Mouse (Mus musculus) thymus, postnatal 0 days (tissue): ENCODE data around the gene Nr0b2. TPM values are rescaled to one million over a fixed set of nuclear protein-coding genes. Genes with fewer than 3 reads are reported as not detected.
A peak's percentile ranks its signal among the peaks of the same experiment; 100 is the strongest.
"Not testable (repeated sequence)": the region's sequence is repeated elsewhere in the genome, so short reads cannot be mapped to it uniquely, and the experiment has no call there.

Experiments used
- DNase-seq: peaks from one replicate; pipeline ENCODE4 v3.0.0-alpha.2; 2015; ENCODE audit warnings: low spot score
- polyA plus RNA-seq: library from polyadenylated mRNA; unstranded; fragments of >200 nt; fragmentation: Nextera tagmentation; extraction: Ambion mirVana; gene quantifications from 2 replicates; pipeline ENCODE4 v1.2.1, GENCODE M21; 2015

Gene Nr0b2
- polyA plus RNA-seq, result 0.33 and 0.37 TPM in 2 replicates

DNA sequence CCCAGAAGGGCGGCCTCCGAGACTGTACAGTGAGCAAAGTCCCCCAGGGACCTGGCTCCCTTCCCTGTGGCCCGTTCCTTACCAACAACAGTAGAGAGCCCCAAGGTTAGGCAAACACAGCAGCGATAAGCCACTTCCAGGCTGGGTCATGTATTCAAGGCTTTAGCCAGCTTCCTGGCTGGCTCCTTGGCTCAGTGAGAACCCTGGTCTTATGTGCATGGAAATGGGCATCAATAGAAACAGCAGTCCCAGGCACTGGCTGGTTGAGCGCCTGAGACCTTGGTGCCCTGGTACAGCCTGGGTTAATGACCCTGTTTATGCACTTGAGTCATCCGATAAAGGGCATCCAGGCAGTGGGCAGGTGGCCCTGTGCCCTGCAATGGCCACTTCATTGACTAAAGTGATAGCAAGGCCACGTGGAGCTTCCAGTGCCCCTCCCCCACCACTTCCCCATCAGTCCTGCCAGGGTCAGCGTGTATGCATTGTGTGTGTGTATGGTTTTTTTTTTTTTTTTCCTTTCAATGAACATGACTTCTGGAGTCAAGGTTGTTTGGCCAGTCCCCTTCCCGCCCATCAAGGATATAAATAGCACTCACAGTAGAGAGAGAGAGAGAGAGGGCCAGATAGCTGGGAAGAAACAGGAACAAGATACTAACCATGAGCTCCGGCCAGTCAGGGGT, at the start of gene Nr0b2:
TSS of gene Nr0b2 (plus strand) at position 609 of the 680 bp plus-strand sequence.
- DNase-seq, result no peak

- no peak for DNase-seq
Observed at GRCm38 (mm10) chr4:133504300-133504699, 48.9 kb upstream of the Nr0b2 start.

DNA sequence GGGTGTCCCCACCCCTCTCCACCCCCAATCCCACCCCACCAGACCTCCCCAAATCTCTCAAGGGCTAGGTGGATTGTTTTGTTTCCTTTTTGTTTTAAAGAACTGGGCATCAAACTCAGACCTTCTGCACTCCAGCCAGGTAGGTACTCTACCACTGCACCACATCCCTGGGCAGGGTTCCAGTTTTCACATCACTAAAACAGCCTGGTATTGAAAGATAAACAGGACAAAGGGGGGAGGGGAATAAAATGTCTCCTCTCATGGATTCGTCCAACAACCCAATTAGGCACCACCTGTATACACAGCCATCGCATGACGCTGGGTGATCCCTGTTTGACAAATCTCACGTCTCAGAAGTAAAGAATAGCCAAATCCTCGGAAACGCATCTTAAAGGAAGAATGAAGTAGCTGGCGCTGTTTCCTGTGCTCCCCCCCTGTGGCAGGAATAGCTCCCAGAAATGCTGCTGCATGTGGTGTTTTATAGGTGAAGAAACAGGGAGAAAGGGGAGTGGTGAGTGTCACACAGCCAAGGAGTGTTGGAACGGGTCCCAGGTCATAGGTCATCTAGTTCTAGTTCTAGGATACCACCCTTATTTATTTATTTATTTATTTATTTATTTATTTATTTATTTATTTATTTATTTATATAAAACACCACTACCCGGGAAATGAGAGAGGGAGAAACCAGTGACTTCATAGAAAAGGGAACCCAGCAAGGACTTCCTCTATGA, 48.3 kb upstream of the Nr0b2 start:
- DNase-seq, result no peak

- peak; percentile 88 for DNase-seq
Observed at GRCm38 (mm10) chr4:133506573-133506972, 46.6 kb upstream of the Nr0b2 start.

DNA sequence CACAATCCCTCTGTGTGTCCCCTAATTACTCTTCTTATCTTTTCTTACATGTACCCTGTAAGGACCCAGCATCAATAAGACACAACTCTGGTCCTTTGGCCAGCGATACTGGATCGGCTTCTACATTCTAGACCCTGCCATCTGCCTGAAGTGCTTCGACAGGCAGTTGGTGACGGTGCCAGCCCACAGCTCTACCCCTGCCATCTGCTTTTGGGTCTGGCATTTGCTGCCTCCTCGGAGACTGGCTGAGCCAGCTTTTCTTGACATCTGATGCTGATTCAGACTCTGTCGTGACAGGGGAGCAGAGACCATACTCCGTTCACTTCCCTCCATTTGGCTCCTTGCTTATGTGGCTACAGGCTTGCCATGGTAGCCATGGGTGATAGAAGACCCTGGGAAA, 44.2 kb upstream of the Nr0b2 start:
- DNase-seq, result no peak

DNA sequence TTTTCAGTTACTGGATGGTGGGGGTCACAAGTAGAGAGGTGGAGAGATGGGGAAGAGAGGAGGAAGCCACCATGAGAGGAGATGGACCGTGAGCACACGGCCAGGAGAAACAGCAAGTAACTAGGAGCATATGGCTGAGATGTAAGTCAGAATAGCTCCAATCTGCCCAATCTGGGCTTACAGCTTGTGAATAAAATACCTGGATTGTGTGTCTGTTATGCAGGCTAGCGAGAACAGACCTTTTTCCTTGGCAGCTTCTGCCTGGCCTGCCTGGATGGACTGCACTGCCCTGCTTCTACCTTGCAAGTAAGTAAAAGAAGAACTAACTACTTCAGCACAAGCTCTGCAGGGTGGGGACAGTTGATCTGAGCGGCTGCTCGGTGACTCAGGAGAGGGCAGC, 42.1 kb upstream of the Nr0b2 start:
- no peak for DNase-seq

- DNase-seq, result not testable (repeated sequence)
Observed at GRCm38 (mm10) chr4:133512511-133512910, 40.7 kb upstream of the Nr0b2 start.

GRCm38 (mm10) chr4:133512972-133513371, 40.2 kb upstream of the Nr0b2 start:
- DNase-seq, result peak; percentile 85

DNA sequence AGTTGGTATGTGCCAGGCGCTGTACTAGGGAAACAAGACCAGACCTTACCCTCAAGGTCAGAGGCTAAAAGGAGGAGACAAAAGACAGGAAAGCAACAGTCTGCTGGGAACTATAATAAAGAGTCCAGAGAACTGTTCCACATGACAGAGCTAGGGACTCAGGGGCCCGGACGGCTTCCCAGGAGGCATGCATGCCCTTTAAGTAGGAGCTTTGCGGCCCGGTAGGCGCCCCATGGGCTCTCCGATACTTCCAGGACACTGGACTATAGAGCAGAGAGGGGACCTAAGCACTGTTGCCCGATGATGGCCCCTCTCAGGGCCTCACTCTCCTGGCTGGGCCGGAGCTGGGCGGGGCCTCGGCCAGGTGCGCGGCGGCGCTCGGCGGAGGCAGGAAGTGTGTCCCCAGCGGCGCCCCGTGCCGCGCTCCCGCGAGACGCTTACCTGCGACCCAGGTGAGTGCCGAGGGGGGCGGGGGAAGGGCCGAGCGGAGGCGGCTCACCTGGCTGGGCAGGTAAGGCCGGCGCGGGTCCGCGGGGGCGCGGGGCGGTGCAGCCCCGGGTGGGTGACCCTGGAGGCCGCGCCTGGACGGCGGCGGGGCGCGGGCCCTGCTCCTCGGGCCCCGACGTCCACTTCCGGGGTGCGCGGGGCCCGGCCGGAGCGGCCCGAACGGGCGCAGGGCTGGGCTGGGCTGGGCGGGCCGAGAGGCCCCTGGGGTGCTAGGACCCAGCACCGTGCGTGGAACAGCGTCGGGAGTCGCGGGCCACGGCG, 34.4 kb upstream of the Nr0b2 start, which contains the start of gene Kdf1:
TSS of gene Kdf1 (plus strand) at position 363 of the 768 bp plus-strand sequence.
- DNase-seq, result no peak

- no peak for DNase-seq
Observed at GRCm38 (mm10) chr4:133519369-133519665, 33.9 kb upstream of the Nr0b2 start.

GRCm38 (mm10) chr4:133521502-133521901, 31.7 kb upstream of the Nr0b2 start:
- DNase-seq, result no peak

DNA sequence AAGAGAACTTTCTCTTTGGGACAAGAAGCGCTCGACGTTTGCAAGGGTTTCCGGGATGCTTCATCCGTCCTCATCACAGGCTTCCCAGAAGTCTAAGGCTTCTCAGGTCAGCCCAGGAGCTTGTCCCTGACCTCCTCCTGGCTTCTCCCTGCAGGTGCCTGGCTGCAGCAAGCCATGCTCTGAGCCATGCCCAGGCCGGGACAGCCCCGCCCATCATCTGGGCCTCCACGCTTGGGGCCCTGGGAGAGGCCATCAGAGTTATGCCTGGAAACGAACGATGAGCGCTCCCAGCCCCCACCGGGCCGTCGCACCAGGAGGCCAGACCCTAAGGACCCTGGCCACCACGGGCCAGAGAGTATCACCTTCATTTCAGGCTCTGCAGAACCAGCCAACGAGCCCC, 25.4 kb upstream of the Nr0b2 start:
- DNase-seq, result no peak

DNA sequence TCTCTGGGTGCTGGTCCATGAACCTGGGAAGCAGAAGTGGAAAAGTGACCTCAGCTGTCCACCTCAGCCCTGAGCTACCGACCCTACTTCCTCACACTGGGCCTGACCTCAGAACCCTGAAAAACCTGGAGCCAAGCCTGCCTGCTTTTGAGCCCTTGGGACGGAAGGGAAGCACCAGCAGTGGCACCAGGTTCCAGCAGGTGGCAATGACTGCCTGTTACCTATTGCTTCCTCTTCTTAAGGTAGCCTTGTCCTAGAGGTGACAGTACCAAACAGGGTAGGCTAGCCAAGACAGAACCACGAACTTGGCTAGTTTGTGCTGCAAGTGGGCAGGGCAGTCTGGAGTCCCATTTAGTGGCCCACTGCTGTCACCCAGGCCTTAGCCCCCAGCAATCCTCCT, 20.4 kb upstream of the Nr0b2 start:
- DNase-seq, result no peak

- DNase-seq, result no peak
Observed at GRCm38 (mm10) chr4:133536081-133536480, 17.1 kb upstream of the Nr0b2 start.

- DNase-seq, result no peak
Observed at GRCm38 (mm10) chr4:133536652-133537051, 16.5 kb upstream of the Nr0b2 start.

DNA sequence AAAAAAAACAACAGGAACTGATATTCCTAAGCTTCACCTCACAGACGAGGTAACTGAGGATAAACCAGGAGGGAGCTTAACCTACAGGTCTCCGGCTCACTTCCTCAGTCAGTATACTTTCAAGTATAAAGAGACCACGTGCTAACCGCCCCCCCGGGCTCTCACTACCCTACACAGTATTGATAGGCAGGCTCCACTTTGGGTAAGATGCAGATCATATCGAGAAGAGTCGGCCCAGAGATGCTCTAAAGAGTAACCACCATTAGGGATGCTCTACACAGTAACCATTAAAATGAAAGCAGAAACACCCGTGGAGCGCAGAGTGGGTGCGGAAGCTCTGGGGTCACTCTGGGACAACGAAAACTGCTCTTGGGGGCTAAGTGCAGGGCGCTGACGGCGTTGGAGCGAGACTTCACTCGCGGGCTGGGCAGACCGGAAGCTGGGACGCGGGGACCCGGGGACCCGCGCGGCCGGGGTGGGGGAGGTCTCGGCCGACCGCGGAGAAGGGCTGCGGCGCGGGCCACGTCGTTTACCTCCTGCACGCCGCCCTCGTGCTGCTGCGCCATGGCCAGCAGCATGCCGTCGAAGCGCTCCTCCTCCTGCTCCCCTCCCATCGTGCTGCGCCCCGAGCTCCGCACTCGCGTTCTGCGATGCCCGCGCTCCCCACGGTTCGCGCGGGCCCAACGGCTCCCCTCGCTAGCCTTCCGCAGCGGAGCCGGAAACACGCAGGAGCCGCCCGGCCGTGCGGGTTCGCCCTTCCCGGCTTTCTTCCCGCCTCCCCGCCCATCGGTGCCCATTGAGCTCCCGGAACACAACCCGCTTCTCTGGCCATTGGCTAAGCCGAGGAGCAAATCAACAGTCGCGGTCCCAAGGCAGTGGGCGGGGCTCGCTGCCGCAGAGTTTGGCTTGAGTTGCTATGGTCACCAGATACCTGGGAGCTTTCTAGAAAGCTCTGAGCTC, 7.6 kb upstream of the Nr0b2 start, which contains the start of gene Nudc:
TSS of gene Nudc (minus strand) at position 725 of the 960 bp plus-strand sequence.
- DNase-seq, result peak; percentile 96

DNA sequence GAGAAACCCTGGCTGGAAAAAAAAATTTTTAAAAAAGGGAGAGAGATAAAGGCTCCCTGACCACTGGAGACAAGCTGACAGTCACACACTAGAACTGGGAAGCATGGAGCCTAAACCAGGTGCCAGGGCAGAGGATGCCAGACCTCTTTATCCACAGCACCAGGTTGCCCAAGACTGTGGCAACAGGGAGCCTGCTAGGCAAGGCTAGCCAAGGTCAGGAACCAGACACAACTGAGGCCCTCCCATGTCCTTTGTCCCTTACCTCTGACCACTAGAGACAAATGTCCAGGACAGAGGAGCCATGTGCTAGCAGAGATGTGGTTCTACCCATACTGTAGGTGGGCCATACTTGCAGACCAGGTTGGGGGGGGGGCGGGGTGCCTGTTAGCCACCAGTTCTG, 1.1 kb upstream of the Nr0b2 start:
- DNase-seq, result no peak

GRCm38 (mm10) chr4:133553448-133554330, 513 bp downstream of the Nr0b2 start:
- no peak for DNase-seq

GRCm38 (mm10) chr4:133557041-133557717, 4.0 kb downstream of the Nr0b2 start:
- DNase-seq, result no peak
